Mouse (Mus musculus) stomach, postnatal 0 days (tissue): ENCODE results near the gene Eva1b. TPM values are rescaled to one million over a fixed set of nuclear protein-coding genes. Genes with fewer than 3 reads are reported as not detected.

ENCODE experiments used
- ATAC-seq: fragments of 200-750 bp; cut with Nextera tagmentation; 2 replicates; pipeline ENCODE4 v1.8.0; 2017; ENCODE audit not compliant: low FRiP score, low TSS enrichment
- DNase-seq: peaks from one replicate; pipeline ENCODE4 v3.0.0-alpha.2; 2016; ENCODE audit warnings: low spot score
- H3K27ac ChIP-seq: fragments of 300-500 bp; sonication (generic); replicated peaks from 2 replicates; pipeline ENCODE4 v1.5.1; 2014; ENCODE audit warnings: mild to moderate bottlenecking, control low read depth
- H3K27me3 ChIP-seq: fragments of 300-500 bp; sonication (generic); 2 replicates; pipeline ENCODE4 v1.6.1; 2014; ENCODE audit warnings: low read length; ENCODE audit not compliant: control insufficient read depth, insufficient read depth
- H3K36me3 ChIP-seq: fragments of 300-500 bp; sonication (generic); 2 replicates; pipeline ENCODE4 v1.6.1; 2014; ENCODE audit warnings: low read length, mixed read lengths; ENCODE audit not compliant: control insufficient read depth, insufficient read depth
- H3K4me1 ChIP-seq: fragments of 300-500 bp; sonication (generic); replicated peaks from 2 replicates; pipeline ENCODE4 v1.6.1; 2014; ENCODE audit warnings: antibody characterized with exemption; ENCODE audit not compliant: control insufficient read depth, insufficient read depth
- H3K4me2 ChIP-seq: fragments of 300-500 bp; sonication (generic); replicated peaks from 2 replicates; pipeline ENCODE4 v1.6.1; 2014; ENCODE audit warnings: low read depth, mild to moderate bottlenecking, control low read depth, moderate library complexity
- H3K4me3 ChIP-seq: fragments of 300-500 bp; sonication (generic); 2 replicates; pipeline ENCODE4 v1.5.1; 2014; ENCODE audit warnings: low read depth, low read length, control low read depth
- H3K9ac ChIP-seq: fragments of 300-500 bp; sonication (generic); 2 replicates; pipeline ENCODE4 v1.6.1; 2014; ENCODE audit warnings: mild to moderate bottlenecking, low read length, control low read depth, mixed read lengths
- H3K9me3 ChIP-seq: fragments of 300-500 bp; sonication (generic); 2 replicates; pipeline ENCODE4 v1.6.1; 2016; ENCODE audit warnings: low read length; ENCODE audit not compliant: control insufficient read depth
- CTCF ChIP-seq: IDR thresholded peaks from 2 replicates; pipeline ENCODE4 v1.5.1; 2016; ENCODE audit warnings: antibody characterized with exemption, low read depth, mild to moderate bottlenecking, moderate library complexity
- EP300 ChIP-seq: optimal IDR thresholded peaks from 2 replicates; pipeline ENCODE3; 2016; ENCODE audit warnings: antibody characterized with exemption
- WGBS: fragments of 180-500 bp; shearing (Covaris S2); extraction: QIAGEN DNeasy Blood & Tissue Kit; methylation state at CpG from one replicate; pipeline ENCODE4 v1.1.7; 2014; 5-methylcytosine and 5-hydroxymethylcytosine counted together
- polyA plus RNA-seq: library from polyadenylated mRNA; unstranded; fragments of >200 nt; fragmentation: Nextera tagmentation; extraction: Ambion mirVana; gene quantifications from 2 replicates; pipeline ENCODE4 v1.2.1, GENCODE M21; 2015

Eva1b gene
- polyA plus RNA-seq, 1 experiment from 2014 or later = 39.7 TPM

DNA sequence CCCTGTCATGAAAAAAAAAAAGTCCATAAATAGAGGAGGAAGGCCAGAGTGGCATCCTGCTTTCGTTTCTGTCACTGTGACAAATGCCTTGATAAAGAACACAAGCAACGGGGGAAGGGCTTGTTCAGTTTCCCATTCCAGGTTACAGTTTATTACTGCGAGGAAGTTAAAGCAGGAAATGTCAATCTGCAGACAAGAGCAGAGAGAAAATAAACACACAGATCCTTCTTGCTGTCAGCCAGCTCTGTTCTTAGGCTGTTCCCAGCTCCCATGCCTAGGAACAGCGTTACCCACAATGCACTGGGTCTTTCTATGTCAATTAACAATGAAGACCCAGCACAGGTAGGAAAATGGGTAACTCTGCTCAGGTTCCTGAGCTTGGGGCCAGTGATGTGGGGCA is 7.6 kb downstream of the Eva1b start:
- H3K9me3 ChIP-seq = no peaks in the 10 kb centered on the region
- peak overlapping the region; percentile 70; the same call in 1 of the 2 replicates for H3K27ac ChIP-seq
- DNase-seq = no peak
- peaks cover 3% of the 10 kb centered on the region; the same call in 1 of the 2 replicates for H3K36me3 ChIP-seq
- no peak overlapping the region for H3K4me2 ChIP-seq
- no peak overlapping the region for H3K4me3 ChIP-seq
- no peak for ATAC-seq
- no peaks in the 10 kb centered on the region for H3K4me1 ChIP-seq
- no peaks in the 10 kb centered on the region for H3K27me3 ChIP-seq
- TF ChIP-seq EP300 (no peak), CTCF (no peak)
- no peak overlapping the region for H3K9ac ChIP-seq
- 37% methylated on average over 4 of the region's 4 CpGs for whole genome bisulfite sequencing

DNA sequence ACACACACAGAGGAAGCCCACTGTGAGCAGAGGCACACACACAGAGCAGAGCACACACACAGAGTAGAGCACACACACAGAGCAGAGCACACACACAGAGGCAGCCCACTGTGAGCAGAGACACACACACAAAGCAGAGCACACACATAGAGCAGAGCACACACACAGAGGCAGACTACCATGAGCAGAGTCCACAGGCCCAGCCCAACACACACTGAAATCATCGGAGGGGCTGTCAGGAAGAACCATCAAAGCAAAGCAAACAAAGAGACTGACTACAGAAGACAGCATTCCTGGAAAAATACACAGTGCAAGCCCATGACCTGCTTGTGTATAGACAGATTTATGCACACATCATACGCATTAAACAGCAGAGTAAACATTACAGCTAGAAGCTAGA is 8.3 kb downstream of the Eva1b start:
- Histone ChIP-seq H3K27me3 (no peaks in the 10 kb centered on the region), H3K9me3 (no peaks in the 10 kb centered on the region), H3K4me2 (no peak overlapping the region), H3K4me1 (no peaks in the 10 kb centered on the region), H3K27ac (peak overlapping the region; percentile 70), H3K36me3 (peaks cover 3% of the 10 kb centered on the region; the same call in 1 of the 2 replicates), H3K9ac (no peak overlapping the region), H3K4me3 (no peak overlapping the region)
- DNase-seq = no peak
- peak; percentile 47 for ATAC-seq
- 19% methylated on average over 2 of the region's 2 CpGs for WGBS
- TF ChIP-seq EP300 = no peak
- TF ChIP-seq CTCF = no peak

- no peak overlapping the region for H3K9ac ChIP-seq
- H3K27ac ChIP-seq = no peak overlapping the region
- H3K4me2 ChIP-seq = no peak overlapping the region
- TF ChIP-seq CTCF (peak; percentile 77), EP300 (no peak)
- peaks cover 3% of the 10 kb centered on the region; the same call in 1 of the 2 replicates for H3K36me3 ChIP-seq
- ATAC-seq = no peak
- no peak overlapping the region for H3K4me3 ChIP-seq
- H3K27me3 ChIP-seq = no peaks in the 10 kb centered on the region
- no peaks in the 10 kb centered on the region for H3K9me3 ChIP-seq
- H3K4me1 ChIP-seq = no peaks in the 10 kb centered on the region
- WGBS = 61% methylated on average over 5 of the region's 5 CpGs
- DNase-seq = no peak
These were observed 9.1 kb downstream of the Eva1b start for GRCm38 (mm10) chr4:126156617-126157016.

DNA sequence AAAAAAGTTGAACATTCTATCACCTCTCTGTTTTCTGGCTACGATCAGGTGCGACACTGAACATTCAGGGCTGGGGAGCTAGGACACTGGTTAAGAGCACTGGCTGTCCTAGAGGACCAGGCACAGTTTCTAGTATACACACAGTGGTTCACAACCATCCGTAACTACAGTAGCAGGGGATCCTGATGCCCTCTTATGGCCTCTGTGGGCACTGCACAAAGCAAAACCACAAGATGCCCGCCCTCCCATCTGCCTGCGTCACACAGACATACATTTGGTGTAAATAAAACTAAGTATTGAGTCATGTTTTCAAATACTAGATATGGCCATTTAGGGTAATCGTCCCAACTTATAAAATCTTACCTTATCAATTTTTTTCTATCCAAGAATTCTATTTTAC is 10.0 kb downstream of the Eva1b start:
- Histone ChIP-seq H3K4me1 (no peaks in the 10 kb centered on the region), H3K9me3 (no peaks in the 10 kb centered on the region), H3K36me3 (no peaks in the 10 kb centered on the region), H3K27ac (no peak overlapping the region), H3K27me3 (no peaks in the 10 kb centered on the region), H3K4me2 (no peak overlapping the region), H3K4me3 (no peak overlapping the region), H3K9ac (no peak overlapping the region)
- ATAC-seq = peak; percentile 12; the same call in 1 of the 2 replicates
- DNase-seq = peak; percentile 67
- peak; percentile 63 for TF ChIP-seq CTCF
- no peak for TF ChIP-seq EP300
- WGBS = 90% methylated on average over 6 of the region's 6 CpGs

- Histone ChIP-seq H3K9me3 (no peaks in the 10 kb centered on the region), H3K4me2 (no peak overlapping the region), H3K9ac (no peak overlapping the region), H3K27ac (no peak overlapping the region), H3K27me3 (no peaks in the 10 kb centered on the region), H3K4me3 (no peak overlapping the region), H3K36me3 (no peaks in the 10 kb centered on the region), H3K4me1 (peaks cover 2% of the 10 kb centered on the region; the same call in 1 of the 2 replicates)
- TF ChIP-seq EP300 = no peak
- TF ChIP-seq CTCF = no peak
- WGBS = 61% methylated on average over 8 of the region's 8 CpGs
- ATAC-seq = no peak
- no peak for DNase-seq
These were observed 11.9 kb downstream of the Eva1b start for GRCm38 (mm10) chr4:126159455-126159854.

DNA sequence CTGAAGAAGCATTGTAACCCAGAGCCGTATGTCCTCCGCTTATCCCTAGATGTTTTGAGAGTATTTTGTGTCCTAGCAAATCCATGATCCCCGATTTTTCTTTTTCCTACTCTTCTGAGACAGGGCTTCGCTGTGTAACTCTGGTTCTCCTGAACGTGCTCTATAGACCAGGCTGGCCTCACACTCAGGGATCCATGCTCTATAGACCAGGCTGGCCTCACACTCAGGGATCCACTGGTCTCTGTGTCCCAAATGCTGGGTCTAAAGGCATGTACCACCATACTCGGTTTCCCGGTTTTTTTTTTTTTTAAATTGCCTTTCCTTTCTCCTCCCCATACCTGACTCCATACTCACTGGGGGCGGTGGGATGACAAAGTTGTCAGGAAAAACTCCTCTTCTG is 13.4 kb downstream of the Eva1b start:
- no peak overlapping the region for H3K27ac ChIP-seq
- peak; percentile 6 for DNase-seq
- H3K36me3 ChIP-seq = no peaks in the 10 kb centered on the region
- H3K4me1 ChIP-seq = peaks cover 2% of the 10 kb centered on the region; the same call in 1 of the 2 replicates
- H3K9ac ChIP-seq = no peak overlapping the region
- no peak for TF ChIP-seq EP300
- no peak for TF ChIP-seq CTCF
- no peaks in the 10 kb centered on the region for H3K27me3 ChIP-seq
- ATAC-seq = no peak
- no peak overlapping the region for H3K4me2 ChIP-seq
- WGBS = 92% methylated on average over 8 of the region's 8 CpGs
- H3K9me3 ChIP-seq = no peaks in the 10 kb centered on the region
- no peak overlapping the region for H3K4me3 ChIP-seq
